ENCODE assay signal across 9 mouse cellular contexts in genomic region chr7:118314228-118314658, GRCm38 (mm10).
DNase-seq lines count a peak whose midpoint lies in the region; ATAC-seq and TF ChIP-seq lines count a peak whose summit lies in the region.
"Had no signal": no experiment of that assay in that cellular context is flagged by ENCODE, and none has a peak within 500 bp of the region (broad histone marks: within the 10 kb centered on the region; RNA-seq: fewer than 3 reads in every experiment).

No protein-coding gene starts in this region.

- DNase-seq in cerebellum, adult 9-11 months: peak; percentile 71
- DNase-seq in layer of hippocampus, postnatal 36 days: peak; percentile 29 to 35
- peak; percentile 49 for DNase-seq in telencephalon, adult 2 months (ENCODE audit: low read depth, low spot score)
- no peak for DNase-seq in urinary bladder, postnatal 25 days (ENCODE audit: low spot score)
- DNase-seq in lung, postnatal 0 days (ENCODE audit: low spot score): no peak

- H3K9me3 ChIP-seq in intestine, embryonic 16.5 days (ENCODE audit: control insufficient read depth, low read length): no peaks in the 10 kb centered on the region
- no peaks in the 10 kb centered on the region for H3K9me3 ChIP-seq in intestine, embryonic 15.5 days
- no peaks in the 10 kb centered on the region for H3K9me3 ChIP-seq in lung, postnatal 0 days (ENCODE audit: low read length)
- H3K9me3 ChIP-seq: midbrain, embryonic 15.5 days had no signal

- no peaks in the 10 kb centered on the region for H3K27me3 ChIP-seq in intestine, embryonic 16.5 days (replicated peaks; ENCODE audit: control insufficient read depth, insufficient read depth, low read length)
- no peaks in the 10 kb centered on the region for H3K27me3 ChIP-seq in intestine, embryonic 15.5 days (replicated peaks)
- H3K27me3 ChIP-seq in lung, postnatal 0 days (replicated peaks; ENCODE audit: insufficient read depth, low read length): no peaks in the 10 kb centered on the region
- H3K27me3 ChIP-seq: midbrain, embryonic 15.5 days had no signal

- H3K4me2 ChIP-seq in intestine, embryonic 16.5 days (ENCODE audit: low read depth, low read length): no peak overlapping the region
- H3K4me2 ChIP-seq in intestine, embryonic 15.5 days (replicated peaks): no peak overlapping the region
- H3K4me2 ChIP-seq in lung, postnatal 0 days (replicated peaks; ENCODE audit: low read depth, low read length): no peak overlapping the region
- H3K4me2 ChIP-seq: liver, embryonic 11.5 days; midbrain, embryonic 15.5 days had no signal

- ATAC-seq in intestine, embryonic 16.5 days: no peak
- no peak for ATAC-seq in intestine, embryonic 15.5 days
- no peak for ATAC-seq in lung, postnatal 0 days
- ATAC-seq: midbrain, embryonic 15.5 days had no signal

- no peak overlapping the region for H3K9ac ChIP-seq in intestine, embryonic 16.5 days (ENCODE audit: low read depth, low read length)
- no peak overlapping the region for H3K9ac ChIP-seq in intestine, embryonic 15.5 days
- H3K9ac ChIP-seq in lung, postnatal 0 days (replicated peaks; ENCODE audit: low read depth): no peak overlapping the region
- H3K9ac ChIP-seq: midbrain, embryonic 15.5 days had no signal

- no peak overlapping the region for H3K4me3 ChIP-seq in intestine, embryonic 16.5 days (ENCODE audit: low read length)
- no peak overlapping the region for H3K4me3 ChIP-seq in intestine, embryonic 15.5 days (replicated peaks)
- no peak overlapping the region for H3K4me3 ChIP-seq in lung, postnatal 0 days (ENCODE audit: low read depth, low read length)
- H3K4me3 ChIP-seq: midbrain, embryonic 15.5 days had no signal

- no peak for TF ChIP-seq CTCF in lung, postnatal 0 days (IDR thresholded peaks at IDR 0.05)

- no peaks in the 10 kb centered on the region for H3K36me3 ChIP-seq in intestine, embryonic 16.5 days (ENCODE audit: control insufficient read depth, insufficient read depth, low read length)
- no peaks in the 10 kb centered on the region for H3K36me3 ChIP-seq in intestine, embryonic 15.5 days
- H3K36me3 ChIP-seq in lung, postnatal 0 days (ENCODE audit: insufficient read depth, low read length): no peaks in the 10 kb centered on the region
- H3K36me3 ChIP-seq: midbrain, embryonic 15.5 days had no signal

- WGBS in intestine, embryonic 16.5 days: 75% methylated on average over 8 of the region's 8 CpGs
- 72% methylated on average over 8 of the region's 8 CpGs for WGBS in intestine, embryonic 15.5 days
- WGBS in lung, postnatal 0 days: 77% methylated on average over 8 of the region's 8 CpGs

- 0 out of 2 replicates have a peak overlapping the region, but pooled peaks have one; percentile 34 for H3K27ac ChIP-seq in intestine, embryonic 16.5 days (ENCODE audit: low read length)
- H3K27ac ChIP-seq in intestine, embryonic 15.5 days: no peak overlapping the region
- no peak overlapping the region for H3K27ac ChIP-seq in lung, postnatal 0 days (ENCODE audit: low read length)
- H3K27ac ChIP-seq: midbrain, embryonic 15.5 days had no signal

- peaks cover 14% of the 10 kb centered on the region for H3K4me1 ChIP-seq in intestine, embryonic 16.5 days (ENCODE audit: control insufficient read depth, insufficient read depth, low read length)
- H3K4me1 ChIP-seq in intestine, embryonic 15.5 days (replicated peaks): peaks cover 12% of the 10 kb centered on the region; the same call in 1 of the 2 replicates
- no peaks in the 10 kb centered on the region for H3K4me1 ChIP-seq in lung, postnatal 0 days (ENCODE audit: insufficient read depth, low read depth, low read length)
- H3K4me1 ChIP-seq: midbrain, embryonic 15.5 days had no signal

- TF ChIP-seq EP300 in lung, postnatal 0 days (IDR thresholded peaks at IDR 0.05): no peak

Comparison
In these comparisons a context has a peak if more than half of its experiments do, and no peak if none do; other contexts are left out.
1. DNase-seq: peak in cerebellum, adult 9-11 months (single experiment), layer of hippocampus, postnatal 36 days (2 of 2) and telencephalon, adult 2 months (single experiment); none in urinary bladder, postnatal 25 days (single experiment) and lung, postnatal 0 days (single experiment).